Mouse (Mus musculus) heart, embryonic 10.5 days (tissue): ENCODE results near the gene Vwc2. TPM values are rescaled to one million over a fixed set of nuclear protein-coding genes. Genes with fewer than 3 reads are reported as not detected.

ENCODE experiments used
- DNase-seq: peaks from one replicate; pipeline ENCODE4 v3.0.0-alpha.2; 2017; ENCODE audit warnings: low spot score
- H3K27ac ChIP-seq: fragments of 300-500 bp; sonication (generic); 2 replicates; pipeline ENCODE4 v1.5.1; 2016; ENCODE audit warnings: mild to moderate bottlenecking
- H3K27me3 ChIP-seq: fragments of 300-500 bp; sonication (generic); 2 replicates; pipeline ENCODE4 v1.6.1; 2016; ENCODE audit warnings: mild to moderate bottlenecking; ENCODE audit not compliant: poor library complexity, insufficient read depth, severe bottlenecking
- H3K36me3 ChIP-seq: fragments of 300-500 bp; sonication (generic); 2 replicates; pipeline ENCODE4 v1.6.1; 2016; ENCODE audit warnings: mild to moderate bottlenecking, moderate library complexity
- H3K4me1 ChIP-seq: fragments of 300-500 bp; sonication (generic); 2 replicates; pipeline ENCODE4 v1.6.1; 2016; ENCODE audit warnings: mild to moderate bottlenecking
- H3K4me3 ChIP-seq: fragments of 300-500 bp; sonication (generic); 2 replicates; pipeline ENCODE4 v1.5.1; 2016; ENCODE audit warnings: mild to moderate bottlenecking, moderate library complexity
- H3K9me3 ChIP-seq: fragments of 300-500 bp; sonication (generic); 2 replicates; pipeline ENCODE4 v1.6.1; 2016; ENCODE audit warnings: mild to moderate bottlenecking, moderate library complexity
- WGBS: fragments of 180-500 bp; shearing (Covaris S2); methylation state at CpG from one replicate; pipeline ENCODE4 v1.1.7; 2016; 5-methylcytosine and 5-hydroxymethylcytosine counted together
- polyA plus RNA-seq: library from polyadenylated mRNA; unstranded; fragments of >200 nt; fragmentation: Nextera tagmentation; extraction: Ambion mirVana; gene quantifications from 2 replicates; pipeline ENCODE4 v1.2.1, GENCODE M21; 2016

Vwc2 gene
- polyA plus RNA-seq, 1 experiment from 2014 or later, result 0.35 TPM

DNA sequence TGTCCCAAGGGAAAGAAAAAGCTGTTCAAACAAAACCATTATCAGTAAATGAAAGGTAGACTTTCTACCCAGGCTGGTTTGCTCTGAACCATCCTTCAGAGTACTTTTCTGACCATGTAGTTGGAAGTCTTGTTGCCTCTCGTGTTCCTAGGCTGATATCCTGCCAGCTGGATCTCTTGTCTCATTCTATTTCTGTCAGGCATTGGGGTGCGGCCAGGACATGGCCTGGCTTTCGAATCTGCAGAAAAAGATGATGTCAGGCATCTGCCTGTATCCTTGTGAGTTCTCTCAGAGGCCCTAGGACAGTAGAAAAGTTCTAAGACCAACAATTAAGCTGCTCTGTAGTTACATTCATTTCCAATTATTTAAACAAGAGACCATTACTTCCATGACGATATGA is 8.8 kb downstream of the Vwc2 start:
- Histone ChIP-seq H3K4me1 (no peaks in the 10 kb centered on the region), H3K27ac (no peak overlapping the region), H3K4me3 (no peak overlapping the region), H3K36me3 (no peaks in the 10 kb centered on the region), H3K9me3 (no peaks in the 10 kb centered on the region), H3K27me3 (peaks cover 8% of the 10 kb centered on the region)
- no peak for DNase-seq
- WGBS, result 68% methylated on average over 4 of the region's 4 CpGs

- Histone ChIP-seq H3K9me3 (no peaks in the 10 kb centered on the region), H3K36me3 (no peaks in the 10 kb centered on the region), H3K27me3 (no peaks in the 10 kb centered on the region), H3K27ac (no peak overlapping the region), H3K4me3 (no peak overlapping the region), H3K4me1 (no peaks in the 10 kb centered on the region)
- WGBS, result 55% methylated on average over 14 of the region's 14 CpGs
- DNase-seq, result no peak
These were observed 17.5 kb downstream of the Vwc2 start for GRCm38 (mm10) chr11:11131414-11132077.

- Histone ChIP-seq H3K36me3 (no peaks in the 10 kb centered on the region), H3K27ac (no peak overlapping the region), H3K4me1 (no peaks in the 10 kb centered on the region), H3K27me3 (no peaks in the 10 kb centered on the region), H3K9me3 (no peaks in the 10 kb centered on the region), H3K4me3 (no peak overlapping the region)
- DNase-seq, result no peak
These were observed 26.6 kb downstream of the Vwc2 start for GRCm38 (mm10) chr11:11140622-11141021.

DNA sequence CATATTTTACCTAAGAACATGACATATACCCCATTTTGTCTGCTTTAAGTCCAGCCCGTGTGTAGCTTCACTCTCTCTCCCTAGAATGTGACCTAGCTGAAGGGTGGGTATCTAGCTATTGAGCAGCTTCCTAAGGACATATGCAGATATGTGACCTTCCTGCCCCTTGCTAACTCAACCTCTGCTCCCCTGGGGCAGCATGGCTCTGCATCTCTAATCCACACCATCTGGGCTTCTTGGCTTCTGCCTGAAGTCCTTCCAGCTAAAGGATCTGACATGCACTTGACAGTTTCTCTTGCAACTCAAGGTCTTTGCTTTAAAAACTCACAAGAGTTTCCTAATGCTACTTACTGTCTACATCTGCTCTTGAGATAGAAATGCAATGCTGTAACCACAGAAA is 38.7 kb downstream of the Vwc2 start:
- Histone ChIP-seq H3K9me3 (no peaks in the 10 kb centered on the region), H3K36me3 (no peaks in the 10 kb centered on the region), H3K27me3 (no peaks in the 10 kb centered on the region), H3K4me1 (no peaks in the 10 kb centered on the region), H3K4me3 (no peak overlapping the region), H3K27ac (no peak overlapping the region)
- 53% methylated on average over 1 of the region's 1 CpGs for WGBS
- no peak for DNase-seq

DNA sequence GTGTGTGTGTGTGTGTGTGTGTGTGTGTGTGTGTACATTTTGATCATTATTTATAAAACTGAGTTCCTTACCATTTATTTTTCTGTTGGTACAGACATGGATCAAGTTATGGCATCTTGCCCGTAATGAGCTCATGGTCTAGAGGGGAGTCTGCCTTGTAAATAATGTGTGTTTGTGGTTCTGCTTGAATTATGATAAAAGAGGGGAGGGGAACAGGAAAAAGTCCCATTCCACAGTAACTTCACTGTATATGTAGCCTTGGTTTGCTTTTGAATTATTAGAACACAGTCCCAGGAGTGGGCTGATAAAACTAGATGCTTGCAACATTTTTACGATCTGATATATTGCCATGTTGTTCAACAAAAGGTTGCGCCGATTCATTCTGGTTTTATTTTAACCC is 57.4 kb downstream of the Vwc2 start:
- Histone ChIP-seq H3K27ac (no peak overlapping the region), H3K27me3 (no peaks in the 10 kb centered on the region), H3K36me3 (no peaks in the 10 kb centered on the region), H3K4me3 (no peak overlapping the region), H3K4me1 (no peaks in the 10 kb centered on the region), H3K9me3 (no peaks in the 10 kb centered on the region)
- 88% methylated on average over 4 of the region's 4 CpGs for WGBS
- DNase-seq, result no peak

- 68% methylated on average over 2 of the region's 2 CpGs for WGBS
- H3K4me3 ChIP-seq, result no peak overlapping the region
- no peaks in the 10 kb centered on the region for H3K27me3 ChIP-seq
- no peaks in the 10 kb centered on the region for H3K9me3 ChIP-seq
- H3K4me1 ChIP-seq, result no peaks in the 10 kb centered on the region
- H3K27ac ChIP-seq, result no peak overlapping the region
- H3K36me3 ChIP-seq, result no peaks in the 10 kb centered on the region
- no peak for DNase-seq
These were observed 61.2 kb downstream of the Vwc2 start for GRCm38 (mm10) chr11:11175259-11175658.

GRCm38 (mm10) chr11:11182705-11183104 is 68.7 kb downstream of the Vwc2 start:
- Histone ChIP-seq H3K36me3 (no peaks in the 10 kb centered on the region), H3K4me1 (no peaks in the 10 kb centered on the region), H3K9me3 (no peaks in the 10 kb centered on the region), H3K4me3 (no peak overlapping the region), H3K27ac (no peak overlapping the region), H3K27me3 (no peaks in the 10 kb centered on the region)
- WGBS, result 79% methylated on average over 2 of the region's 2 CpGs
- DNase-seq, result no peak

DNA sequence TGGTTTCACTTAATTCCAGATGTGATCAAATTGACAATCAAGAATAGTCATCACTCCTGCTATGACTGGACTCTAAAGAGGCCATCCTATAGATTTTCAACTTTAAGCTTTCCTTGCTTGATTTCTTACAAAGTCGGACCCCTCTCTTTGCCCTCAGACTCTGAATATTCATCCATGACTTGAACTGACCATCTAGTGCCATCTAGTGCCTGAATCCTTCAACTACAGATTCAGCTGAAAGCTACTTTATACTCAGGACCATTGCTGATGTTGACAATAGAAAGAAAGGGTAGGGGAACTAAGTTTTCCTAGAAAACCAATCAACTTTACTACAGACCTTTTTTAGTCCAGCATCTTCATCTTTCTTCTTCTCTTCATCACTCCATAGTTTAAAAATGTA is 109.1 kb downstream of the Vwc2 start:
- no peaks in the 10 kb centered on the region for H3K27me3 ChIP-seq
- H3K9me3 ChIP-seq, result no peaks in the 10 kb centered on the region
- H3K4me3 ChIP-seq, result no peak overlapping the region
- H3K27ac ChIP-seq, result no peak overlapping the region
- 26% methylated on average over 1 of the region's 1 CpGs for WGBS
- no peaks in the 10 kb centered on the region for H3K4me1 ChIP-seq
- no peak for DNase-seq
- no peaks in the 10 kb centered on the region for H3K36me3 ChIP-seq

DNA sequence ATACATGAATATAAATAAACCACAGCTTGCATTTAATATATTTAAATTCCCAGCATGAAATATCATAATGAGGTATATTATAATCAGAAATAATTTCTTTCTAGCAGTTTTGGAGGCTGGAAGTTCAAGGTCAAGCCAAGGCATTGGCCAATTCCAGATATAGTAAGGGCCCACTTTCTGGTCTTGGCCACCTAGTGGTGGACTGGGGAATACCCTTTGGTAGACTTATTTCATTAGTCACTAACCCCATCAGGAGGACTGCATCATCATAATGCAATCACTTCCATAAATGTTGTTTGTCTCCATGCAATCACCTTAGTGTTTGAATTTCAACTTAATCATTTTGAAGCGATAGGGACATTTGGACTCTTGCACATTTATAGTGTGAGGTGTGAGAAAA is 125.3 kb downstream of the Vwc2 start:
- no peak for DNase-seq
- WGBS, result 64% methylated on average over 1 of the region's 1 CpGs

GRCm38 (mm10) chr11:11242694-11243377 is 128.8 kb downstream of the Vwc2 start:
- no peak overlapping the region for H3K4me3 ChIP-seq
- 67% methylated on average over 6 of the region's 6 CpGs for WGBS
- DNase-seq, result no peak
- H3K36me3 ChIP-seq, result no peaks in the 10 kb centered on the region
- no peak overlapping the region for H3K27ac ChIP-seq
- no peaks in the 10 kb centered on the region for H3K9me3 ChIP-seq
- H3K4me1 ChIP-seq, result no peaks in the 10 kb centered on the region
- H3K27me3 ChIP-seq, result no peaks in the 10 kb centered on the region

More for the DNA sequence above, 125.3 kb downstream of the Vwc2 start:
- Histone ChIP-seq H3K27ac (no peak overlapping the region), H3K4me3 (no peak overlapping the region), H3K9me3 (no peaks in the 10 kb centered on the region), H3K36me3 (no peaks in the 10 kb centered on the region), H3K27me3 (no peaks in the 10 kb centered on the region), H3K4me1 (no peaks in the 10 kb centered on the region)

- H3K4me1 ChIP-seq, result no peaks in the 10 kb centered on the region
- 84% methylated on average over 1 of the region's 1 CpGs for WGBS
- no peak overlapping the region for H3K27ac ChIP-seq
- no peak for DNase-seq
- H3K4me3 ChIP-seq, result no peak overlapping the region
- H3K36me3 ChIP-seq, result no peaks in the 10 kb centered on the region
- H3K9me3 ChIP-seq, result no peaks in the 10 kb centered on the region
- H3K27me3 ChIP-seq, result no peaks in the 10 kb centered on the region
These were observed 143.3 kb downstream of the Vwc2 start for GRCm38 (mm10) chr11:11257348-11257747.

- Histone ChIP-seq H3K4me3 (no peak overlapping the region), H3K27ac (no peak overlapping the region), H3K4me1 (no peaks in the 10 kb centered on the region), H3K36me3 (no peaks in the 10 kb centered on the region), H3K27me3 (no peaks in the 10 kb centered on the region), H3K9me3 (no peaks in the 10 kb centered on the region)
- no peak for DNase-seq
These were observed 166.1 kb downstream of the Vwc2 start for GRCm38 (mm10) chr11:11280128-11280527.

DNA sequence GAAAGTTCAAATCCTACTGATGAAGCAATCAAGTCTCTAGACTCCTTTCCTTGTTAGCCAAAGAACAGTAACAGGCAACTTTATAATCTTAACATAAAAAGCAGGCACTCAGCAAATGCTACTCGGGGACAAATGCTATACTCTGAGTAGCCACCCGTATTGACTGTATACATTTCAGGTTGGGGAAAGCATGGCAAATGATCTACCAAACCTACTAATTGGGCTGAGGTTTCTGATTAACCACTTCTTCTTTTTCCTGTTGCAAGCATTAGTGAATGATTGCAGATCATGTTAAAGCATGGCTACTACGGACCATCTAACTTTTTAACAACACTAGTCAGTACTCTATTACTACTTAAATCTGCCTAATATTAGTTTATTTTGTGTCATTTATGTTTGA is 169.5 kb downstream of the Vwc2 start:
- Histone ChIP-seq H3K9me3 (no peaks in the 10 kb centered on the region), H3K36me3 (no peaks in the 10 kb centered on the region), H3K4me1 (no peaks in the 10 kb centered on the region), H3K27me3 (no peaks in the 10 kb centered on the region), H3K27ac (no peak overlapping the region), H3K4me3 (no peak overlapping the region)
- no peak for DNase-seq
- 77% methylated on average over 3 of the region's 3 CpGs for WGBS
